Mouse (Mus musculus): ENCODE results near the gene Cysltr2. TPM values are rescaled to one million over a fixed set of nuclear protein-coding genes. Genes with fewer than 3 reads are reported as not detected.

The Cysltr2 gene
- polyA plus RNA-seq (2014; fragmentation: Nextera tagmentation; extraction: Ambion mirVana), result not detected in 2 replicates

DNA sequence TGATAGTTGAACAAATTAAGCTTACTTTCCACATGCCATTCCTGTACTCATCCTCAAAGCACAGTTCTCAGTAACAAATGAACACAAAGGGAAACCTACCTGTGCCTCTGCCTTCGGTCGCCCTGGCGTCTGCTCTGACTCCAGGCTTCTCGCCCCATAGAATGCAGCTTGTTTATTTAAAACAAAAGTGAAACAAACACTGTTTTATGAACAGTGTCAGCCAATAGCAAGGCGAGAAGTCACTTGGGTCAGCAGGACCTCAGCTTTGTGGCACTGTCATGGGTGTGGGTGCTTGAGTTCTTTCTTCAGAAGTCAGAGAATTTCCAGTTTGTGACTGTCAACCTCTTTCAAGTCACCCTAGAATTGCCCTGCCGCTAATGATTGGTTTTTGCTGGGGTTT, at the start of gene Cysltr2:
Gene Cysltr2 (minus strand): TSS at position 178 of the 400 bp plus-strand sequence.
- no peak within 1 kb of the TSS for H3K9ac ChIP-seq (ENCODE audit: low read length)

DNA sequence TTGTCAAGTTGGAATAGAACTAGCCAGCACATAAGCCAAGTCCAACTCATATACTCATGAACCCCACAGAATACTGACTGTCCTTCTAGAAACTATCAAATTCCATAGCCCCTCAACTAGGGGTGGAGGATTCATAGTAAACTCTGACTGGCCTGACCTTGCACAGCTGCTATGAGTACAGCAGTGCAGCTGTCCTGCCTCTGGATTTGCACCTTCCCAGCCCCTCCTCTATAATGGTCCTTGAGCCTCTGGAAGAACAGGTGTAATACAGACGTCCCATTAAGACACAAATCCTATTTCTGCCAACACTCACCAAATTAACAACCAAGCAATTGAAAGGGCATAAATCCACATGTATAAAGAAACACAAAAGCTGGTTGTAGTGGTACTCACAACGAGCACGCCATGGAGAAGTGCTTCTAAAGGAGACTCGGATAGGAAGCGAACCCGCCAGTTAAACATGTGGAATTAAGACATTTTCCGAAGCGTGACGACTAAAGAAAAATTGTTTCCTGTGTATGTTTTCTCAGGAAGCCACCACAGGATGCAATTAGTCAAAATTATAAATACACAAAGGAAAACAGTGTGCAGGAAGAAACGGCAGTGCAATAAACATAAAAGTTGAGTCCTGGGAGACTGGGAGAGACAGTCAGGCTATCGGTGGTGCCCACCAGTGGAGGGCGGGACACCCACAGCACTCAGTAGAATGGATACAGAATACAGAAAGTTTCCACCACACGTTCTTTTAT, 46.1 kb upstream of the Cysltr2 start:
- H3K4me2 ChIP-seq, result no peak overlapping the region
- H3K4me3 ChIP-seq (ENCODE audit: low read depth, low read length), result no peak overlapping the region
- DNase-seq (ENCODE audit: low spot score, missing footprints) (no peak), ATAC-seq (ENCODE audit: low FRiP score) (no peak)
- H3K27ac ChIP-seq (ENCODE audit: low read depth, low read length), result no peak overlapping the region
- H3K27me3 ChIP-seq (ENCODE audit: control insufficient read depth, insufficient read depth, low read length), result no peaks in the 10 kb centered on the region
- H3K4me1 ChIP-seq (ENCODE audit: control insufficient read depth, insufficient read depth, low read length), result no peaks in the 10 kb centered on the region
- H3K36me3 ChIP-seq (ENCODE audit: control insufficient read depth, insufficient read depth, low read length), result no peaks in the 10 kb centered on the region
- H3K9me3 ChIP-seq (ENCODE audit: control insufficient read depth, low read length), result no peaks in the 10 kb centered on the region
- no peak overlapping the region for H3K9ac ChIP-seq (ENCODE audit: low read length)
- WGBS, result 87% methylated on average over 13 of the region's 13 CpGs

More for the DNA sequence above, at the start of gene Cysltr2:
- Histone ChIP-seq H3K27me3 (ENCODE audit: control insufficient read depth, insufficient read depth, low read length) (no peaks in the 10 kb centered on the region), H3K9me3 (ENCODE audit: control insufficient read depth, low read length) (no peaks in the 10 kb centered on the region; the same call in 1 of the 2 replicates), H3K4me3 (ENCODE audit: low read depth, low read length) (no peak within 1 kb of the TSS), H3K36me3 (ENCODE audit: control insufficient read depth, insufficient read depth, low read length) (no peaks in the 10 kb centered on the region), H3K4me1 (ENCODE audit: control insufficient read depth, insufficient read depth, low read length) (no peaks in the 10 kb centered on the region), H3K4me2 (no peak within 1 kb of the TSS), H3K27ac (ENCODE audit: low read depth, low read length) (no peak within 1 kb of the TSS)
- DNase-seq (ENCODE audit: low spot score, missing footprints) (no peak), ATAC-seq (ENCODE audit: low FRiP score) (no peak)
- WGBS, result 75% methylated on average over 6 of the region's 6 CpGs

DNA sequence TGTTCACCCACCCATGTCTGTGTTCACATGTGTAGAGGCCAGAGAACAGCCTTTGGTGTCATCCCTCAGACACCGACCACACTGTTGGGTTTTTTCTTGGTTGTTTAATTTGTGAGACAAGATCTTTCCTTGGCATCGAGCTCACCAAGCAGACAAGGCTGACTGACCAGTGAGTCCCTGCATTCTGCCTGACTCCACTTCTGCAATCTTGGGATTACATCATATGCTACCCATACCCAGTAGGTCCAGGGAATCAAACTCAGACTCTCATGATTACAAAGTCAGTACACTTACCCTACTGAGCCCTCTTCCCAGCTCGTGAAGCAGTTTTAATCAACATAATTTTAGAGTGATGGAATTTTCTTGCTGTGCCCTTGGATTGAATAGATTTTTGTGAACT, 44.0 kb upstream of the Cysltr2 start:
- Histone ChIP-seq H3K4me1 (ENCODE audit: control insufficient read depth, insufficient read depth, low read length) (no peaks in the 10 kb centered on the region), H3K27ac (ENCODE audit: low read depth, low read length) (no peak overlapping the region), H3K9me3 (ENCODE audit: control insufficient read depth, low read length) (no peaks in the 10 kb centered on the region), H3K27me3 (ENCODE audit: control insufficient read depth, insufficient read depth, low read length) (no peaks in the 10 kb centered on the region), H3K4me2 (no peak overlapping the region), H3K36me3 (ENCODE audit: control insufficient read depth, insufficient read depth, low read length) (no peaks in the 10 kb centered on the region), H3K9ac (ENCODE audit: low read length) (no peak overlapping the region), H3K4me3 (ENCODE audit: low read depth, low read length) (no peak overlapping the region)
- DNase-seq (ENCODE audit: low spot score, missing footprints) (no peak), ATAC-seq (ENCODE audit: low FRiP score) (no peak)
- WGBS, result 90% methylated on average over 3 of the region's 3 CpGs

DNA sequence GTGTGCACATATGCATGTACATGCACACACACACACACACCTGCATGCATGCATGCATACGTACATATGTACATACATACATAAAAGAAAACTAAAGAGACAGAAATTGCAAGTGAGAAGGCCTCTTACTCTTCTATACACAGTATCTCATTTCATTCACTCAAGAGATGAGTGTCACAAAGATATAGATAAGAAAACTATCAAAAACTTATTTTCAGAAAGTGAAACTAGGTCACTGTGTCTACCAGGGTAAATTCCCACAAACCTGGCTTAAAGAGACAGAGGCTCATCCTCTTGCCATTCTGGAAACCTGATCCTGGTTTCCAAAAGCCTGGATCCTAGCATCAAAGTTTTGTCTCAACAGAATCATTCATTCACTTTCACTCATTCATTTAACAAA, 39.3 kb upstream of the Cysltr2 start:
- WGBS, result 100% methylated on average over 1 of the region's 1 CpGs
- DNase-seq (ENCODE audit: low spot score, missing footprints), result no peak

DNA sequence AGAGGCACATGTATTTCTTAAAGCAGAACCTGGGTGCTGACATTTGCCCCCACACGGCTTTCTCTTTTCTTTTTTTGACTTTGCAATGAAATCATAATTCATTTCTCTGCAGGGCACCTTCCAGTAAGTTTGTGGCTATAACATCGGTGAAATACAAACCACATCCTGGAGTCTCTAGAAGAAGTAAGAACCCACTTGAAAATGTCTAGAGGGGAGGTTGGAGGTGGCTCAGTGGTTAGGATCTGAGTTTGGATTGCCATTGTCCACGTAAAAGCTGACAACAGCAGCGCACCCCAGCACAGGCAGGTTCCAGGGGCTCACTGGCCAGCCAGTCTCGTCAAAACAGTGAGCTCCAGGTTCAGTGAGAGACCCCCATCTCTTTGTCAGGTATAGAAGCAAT, 38.8 kb upstream of the Cysltr2 start:
- H3K27ac ChIP-seq (ENCODE audit: low read depth, low read length), result no peak overlapping the region
- DNase-seq (ENCODE audit: low spot score, missing footprints) (no peak), ATAC-seq (ENCODE audit: low FRiP score) (no peak)
- no peaks in the 10 kb centered on the region for H3K4me1 ChIP-seq (ENCODE audit: control insufficient read depth, insufficient read depth, low read length)
- H3K9me3 ChIP-seq (ENCODE audit: control insufficient read depth, low read length), result no peaks in the 10 kb centered on the region
- WGBS, result 86% methylated on average over 5 of the region's 5 CpGs
- no peaks in the 10 kb centered on the region for H3K36me3 ChIP-seq (ENCODE audit: control insufficient read depth, insufficient read depth, low read length)
- no peaks in the 10 kb centered on the region for H3K27me3 ChIP-seq (ENCODE audit: control insufficient read depth, insufficient read depth, low read length)
- no peak overlapping the region for H3K4me3 ChIP-seq (ENCODE audit: low read depth, low read length)
- H3K9ac ChIP-seq (ENCODE audit: low read length), result no peak overlapping the region
- no peak overlapping the region for H3K4me2 ChIP-seq

More for the DNA sequence above, 39.3 kb upstream of the Cysltr2 start:
- Histone ChIP-seq H3K9me3 (ENCODE audit: control insufficient read depth, low read length) (no peaks in the 10 kb centered on the region), H3K4me1 (ENCODE audit: control insufficient read depth, insufficient read depth, low read length) (no peaks in the 10 kb centered on the region), H3K36me3 (ENCODE audit: control insufficient read depth, insufficient read depth, low read length) (no peaks in the 10 kb centered on the region), H3K4me3 (ENCODE audit: low read depth, low read length) (no peak overlapping the region), H3K9ac (ENCODE audit: low read length) (no peak overlapping the region), H3K27ac (ENCODE audit: low read depth, low read length) (no peak overlapping the region), H3K27me3 (ENCODE audit: control insufficient read depth, insufficient read depth, low read length) (no peaks in the 10 kb centered on the region), H3K4me2 (no peak overlapping the region)
- ATAC-seq (ENCODE audit: low FRiP score), result no peak

DNA sequence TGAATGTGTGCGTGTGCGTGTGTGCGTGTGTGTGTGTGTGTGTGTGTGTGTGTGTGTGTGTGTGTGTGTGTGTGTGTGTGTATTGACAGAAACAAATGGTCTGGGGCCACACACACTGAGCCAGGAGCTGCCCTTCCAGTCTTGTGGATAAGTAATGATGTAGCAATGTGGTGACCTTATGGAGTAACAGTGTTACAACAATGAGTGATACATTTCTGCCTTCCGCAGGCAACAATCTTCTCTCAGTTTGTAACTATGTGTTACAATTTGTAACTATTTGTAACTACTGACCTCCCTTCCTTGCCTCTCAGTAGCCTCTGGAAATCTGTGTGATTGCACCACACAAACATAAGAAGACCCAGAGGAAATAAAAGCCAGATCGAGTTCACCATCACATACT, 38.3 kb upstream of the Cysltr2 start:
- WGBS, result 86% methylated on average over 5 of the region's 5 CpGs
- ATAC-seq (ENCODE audit: low FRiP score), result no peak

DNA sequence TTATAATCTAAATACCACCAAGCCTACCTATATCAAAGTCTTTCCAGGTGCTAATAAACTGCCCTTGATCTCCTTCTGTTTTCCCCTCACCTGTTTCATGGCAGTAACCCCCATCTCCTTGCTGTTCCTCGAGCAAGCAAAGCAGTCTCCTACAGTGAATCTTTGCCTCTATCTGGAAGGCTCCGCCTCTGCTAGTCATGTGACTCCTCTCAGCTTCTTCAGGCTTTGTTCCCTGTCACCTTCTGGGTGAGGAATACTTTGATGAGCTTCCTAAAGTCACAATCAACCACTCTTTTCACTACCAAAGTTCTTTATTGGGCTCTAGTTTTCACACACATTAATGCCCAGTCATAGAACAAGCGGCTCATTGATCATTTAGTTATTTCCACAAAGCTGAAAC, 37.5 kb upstream of the Cysltr2 start:
- ATAC-seq (ENCODE audit: low FRiP score) (no peak), DNase-seq (ENCODE audit: low spot score, missing footprints) (no peak)
- Histone ChIP-seq H3K4me2 (no peak overlapping the region), H3K27me3 (ENCODE audit: control insufficient read depth, insufficient read depth, low read length) (no peaks in the 10 kb centered on the region), H3K9ac (ENCODE audit: low read length) (no peak overlapping the region), H3K36me3 (ENCODE audit: control insufficient read depth, insufficient read depth, low read length) (no peaks in the 10 kb centered on the region), H3K4me1 (ENCODE audit: control insufficient read depth, insufficient read depth, low read length) (no peaks in the 10 kb centered on the region), H3K27ac (ENCODE audit: low read depth, low read length) (no peak overlapping the region), H3K9me3 (ENCODE audit: control insufficient read depth, low read length) (no peaks in the 10 kb centered on the region), H3K4me3 (ENCODE audit: low read depth, low read length) (no peak overlapping the region)
- 59% methylated on average over 3 of the region's 3 CpGs for WGBS

More for the DNA sequence above, 38.3 kb upstream of the Cysltr2 start:
- Histone ChIP-seq H3K27ac (ENCODE audit: low read depth, low read length) (no peak overlapping the region), H3K36me3 (ENCODE audit: control insufficient read depth, insufficient read depth, low read length) (no peaks in the 10 kb centered on the region), H3K9ac (ENCODE audit: low read length) (no peak overlapping the region), H3K27me3 (ENCODE audit: control insufficient read depth, insufficient read depth, low read length) (no peaks in the 10 kb centered on the region), H3K4me1 (ENCODE audit: control insufficient read depth, insufficient read depth, low read length) (no peaks in the 10 kb centered on the region), H3K9me3 (ENCODE audit: control insufficient read depth, low read length) (no peaks in the 10 kb centered on the region), H3K4me3 (ENCODE audit: low read depth, low read length) (no peak overlapping the region), H3K4me2 (no peak overlapping the region)
- DNase-seq (ENCODE audit: low spot score, missing footprints), result peak; percentile 69

DNA sequence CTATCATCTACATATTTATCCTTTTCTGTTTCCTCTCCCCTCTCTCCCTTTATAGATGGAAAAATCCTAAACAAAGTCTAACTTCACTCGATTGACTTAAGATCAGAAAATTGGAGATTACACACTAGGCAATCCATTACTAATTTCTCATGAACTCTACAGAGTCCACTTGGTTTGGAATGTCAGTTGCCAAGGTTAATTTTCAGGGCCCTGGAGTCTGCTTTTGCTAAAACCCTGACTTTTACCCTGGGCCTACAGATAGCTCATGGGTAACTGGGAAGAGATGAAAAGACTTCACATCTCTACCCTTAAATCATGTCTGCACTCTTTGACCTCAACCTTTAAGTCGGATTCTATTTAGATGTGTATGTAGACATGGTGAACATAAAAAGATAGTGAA, 34.6 kb upstream of the Cysltr2 start:
- peak; percentile 59 for DNase-seq (ENCODE audit: low spot score, missing footprints)
- no peak overlapping the region for H3K27ac ChIP-seq (ENCODE audit: low read depth, low read length)
- H3K4me3 ChIP-seq (ENCODE audit: low read depth, low read length), result no peak overlapping the region
- no peak overlapping the region for H3K4me2 ChIP-seq
- no peak overlapping the region for H3K9ac ChIP-seq (ENCODE audit: low read length)
- H3K27me3 ChIP-seq (ENCODE audit: control insufficient read depth, insufficient read depth, low read length), result no peaks in the 10 kb centered on the region
- no peak for ATAC-seq (ENCODE audit: low FRiP score)
- 81% methylated on average over 2 of the region's 2 CpGs for WGBS
- H3K4me1 ChIP-seq (ENCODE audit: control insufficient read depth, insufficient read depth, low read length), result no peaks in the 10 kb centered on the region
- H3K36me3 ChIP-seq (ENCODE audit: control insufficient read depth, insufficient read depth, low read length), result no peaks in the 10 kb centered on the region
- H3K9me3 ChIP-seq (ENCODE audit: control insufficient read depth, low read length), result no peaks in the 10 kb centered on the region

DNA sequence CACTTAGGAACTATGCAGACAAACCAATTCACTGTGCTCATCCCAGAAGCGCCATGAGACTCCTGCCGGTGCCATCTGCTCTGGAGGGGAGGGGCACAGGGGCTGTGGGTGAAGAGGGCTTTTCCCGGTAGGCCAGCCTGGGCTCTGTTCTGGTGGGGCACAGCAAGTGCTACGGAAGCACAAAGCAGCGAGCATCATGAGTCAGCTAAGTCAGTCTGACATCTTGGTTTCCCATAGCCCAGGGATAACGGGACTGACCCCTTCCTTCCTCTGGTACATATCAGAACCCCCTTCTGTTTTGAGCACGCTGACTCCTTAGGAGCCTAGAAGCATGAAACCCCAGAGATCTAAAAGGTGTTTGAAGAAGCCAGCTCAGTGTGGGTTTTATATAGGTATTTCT, 15.5 kb upstream of the Cysltr2 start:
- 81% methylated on average over 7 of the region's 7 CpGs for WGBS
- H3K4me3 ChIP-seq (ENCODE audit: low read depth, low read length), result no peak overlapping the region
- H3K9me3 ChIP-seq (ENCODE audit: control insufficient read depth, low read length), result no peaks in the 10 kb centered on the region
- no peak overlapping the region for H3K4me2 ChIP-seq
- ATAC-seq (ENCODE audit: low FRiP score) (no peak), DNase-seq (ENCODE audit: low spot score, missing footprints) (no peak)
- H3K27me3 ChIP-seq (ENCODE audit: control insufficient read depth, insufficient read depth, low read length), result no peaks in the 10 kb centered on the region
- H3K4me1 ChIP-seq (ENCODE audit: control insufficient read depth, insufficient read depth, low read length), result no peaks in the 10 kb centered on the region
- H3K36me3 ChIP-seq (ENCODE audit: control insufficient read depth, insufficient read depth, low read length), result no peaks in the 10 kb centered on the region
- no peak overlapping the region for H3K27ac ChIP-seq (ENCODE audit: low read depth, low read length)
- H3K9ac ChIP-seq (ENCODE audit: low read length), result no peak overlapping the region
